Mouse (Mus musculus): Measurements from ENCODE around the gene Asap2. TPM values are rescaled to one million over a fixed set of nuclear protein-coding genes. Genes with fewer than 3 reads are reported as not detected.

Asap2 gene
- polyA plus RNA-seq, 1 experiment from 2014 or later, result 13.3 TPM

DNA sequence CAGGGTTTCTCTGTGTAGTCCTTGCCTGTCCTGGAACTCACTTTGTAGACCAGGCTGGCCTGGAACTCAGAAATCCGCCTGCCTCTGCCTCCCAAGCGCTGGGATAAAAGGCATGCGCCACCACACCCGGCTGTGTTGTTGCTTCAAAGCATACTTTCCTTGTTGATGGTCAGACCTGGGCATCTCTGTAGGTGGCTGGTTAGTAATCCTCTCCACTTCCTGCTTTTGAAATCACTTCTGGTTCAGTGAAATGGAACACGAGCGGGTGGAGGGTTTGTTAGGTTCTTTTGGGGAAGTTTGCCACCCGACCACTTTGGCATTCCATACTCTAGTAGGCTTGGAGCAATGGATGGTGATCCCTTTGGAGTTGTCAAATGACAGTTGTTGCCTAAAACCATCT lies 243.5 kb downstream of the Asap2 start:
- no peak for DNase-seq (ENCODE audit: extremely low spot score, low spot score)
- H3K4me1 ChIP-seq, result peaks cover 3% of the 10 kb centered on the region; the same call in 1 of the 2 replicates
- H3K4me3 ChIP-seq, result no peak overlapping the region
- WGBS, result 88% methylated on average over 7 of the region's 7 CpGs
- H3K9me3 ChIP-seq, result no peaks in the 10 kb centered on the region
- peaks cover 98% of the 10 kb centered on the region for H3K36me3 ChIP-seq (replicated peaks)
- H3K27ac ChIP-seq, result no peak overlapping the region
- H3K27me3 ChIP-seq (ENCODE audit: poor library complexity, severe bottlenecking), result no peaks in the 10 kb centered on the region

GRCm38 (mm10) chr12:21234560-21234959 lies 244.3 kb downstream of the Asap2 start:
- H3K36me3 ChIP-seq (replicated peaks), result peaks cover 100% of the 10 kb centered on the region
- peaks cover 2% of the 10 kb centered on the region; the same call in 1 of the 2 replicates for H3K4me1 ChIP-seq
- WGBS, result 92% methylated on average over 2 of the region's 2 CpGs
- no peaks in the 10 kb centered on the region for H3K27me3 ChIP-seq (ENCODE audit: poor library complexity, severe bottlenecking)
- no peak for DNase-seq (ENCODE audit: extremely low spot score, low spot score)
- no peaks in the 10 kb centered on the region for H3K9me3 ChIP-seq
- no peak overlapping the region for H3K4me3 ChIP-seq
- no peak overlapping the region for H3K27ac ChIP-seq

- no peaks in the 10 kb centered on the region for H3K27me3 ChIP-seq (ENCODE audit: poor library complexity, severe bottlenecking)
- peaks cover 93% of the 10 kb centered on the region for H3K36me3 ChIP-seq (replicated peaks)
- no peak overlapping the region for H3K4me3 ChIP-seq
- DNase-seq (ENCODE audit: extremely low spot score, low spot score), result no peak
- no peaks in the 10 kb centered on the region for H3K9me3 ChIP-seq
- 89% methylated on average over 3 of the region's 3 CpGs for WGBS
- H3K27ac ChIP-seq, result no peak overlapping the region
- no peaks in the 10 kb centered on the region for H3K4me1 ChIP-seq
These were observed 251.7 kb downstream of the Asap2 start for GRCm38 (mm10) chr12:21241965-21242364.

- WGBS, result 95% methylated on average over 11 of the region's 11 CpGs
- H3K4me3 ChIP-seq, result no peak overlapping the region
- H3K36me3 ChIP-seq (replicated peaks), result peaks cover 93% of the 10 kb centered on the region
- H3K27ac ChIP-seq, result no peak overlapping the region
- no peaks in the 10 kb centered on the region for H3K9me3 ChIP-seq
- H3K27me3 ChIP-seq (ENCODE audit: poor library complexity, severe bottlenecking), result no peaks in the 10 kb centered on the region
- H3K4me1 ChIP-seq, result no peaks in the 10 kb centered on the region
- no peak for DNase-seq (ENCODE audit: extremely low spot score, low spot score)
These were observed 254.2 kb downstream of the Asap2 start for GRCm38 (mm10) chr12:21244375-21244960.

DNA sequence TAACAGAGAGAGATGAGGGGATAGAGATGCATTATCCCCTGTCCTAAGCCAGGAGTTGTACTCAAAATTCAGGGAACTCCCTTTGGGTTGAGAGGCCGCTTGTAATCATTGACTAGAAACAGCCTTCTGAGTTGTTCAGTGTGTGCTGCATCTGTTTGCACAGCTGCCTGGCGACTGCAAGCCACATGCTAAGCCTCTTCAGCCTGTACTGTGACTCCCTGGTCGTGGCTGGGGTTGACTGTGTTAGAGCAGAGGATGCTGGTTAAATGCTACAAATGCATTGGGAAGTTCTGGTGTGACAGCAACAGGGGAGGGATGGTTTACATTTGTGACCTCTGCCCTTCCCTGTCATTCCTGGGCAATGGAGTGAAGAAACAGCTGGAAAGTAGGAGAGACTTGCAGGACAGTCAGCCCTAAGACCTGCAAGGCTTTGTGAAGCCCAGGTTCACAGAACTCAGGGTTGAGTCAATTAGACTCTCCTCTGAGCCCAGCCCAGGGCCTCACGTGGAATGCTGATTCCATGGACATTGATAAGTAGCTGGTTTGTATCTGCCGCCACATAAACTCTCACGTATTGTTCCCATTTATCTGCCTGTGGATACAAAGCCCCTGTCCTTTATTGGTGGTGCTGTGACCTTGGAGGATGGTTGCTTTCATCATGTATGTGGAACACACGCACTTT lies 257.6 kb downstream of the Asap2 start:
- H3K27ac ChIP-seq, result no peak overlapping the region
- DNase-seq (ENCODE audit: extremely low spot score, low spot score), result no peak
- H3K4me3 ChIP-seq, result no peak overlapping the region
- no peaks in the 10 kb centered on the region for H3K4me1 ChIP-seq
- WGBS, result 81% methylated on average over 7 of the region's 7 CpGs
- no peaks in the 10 kb centered on the region for H3K9me3 ChIP-seq
- H3K27me3 ChIP-seq (ENCODE audit: poor library complexity, severe bottlenecking), result no peaks in the 10 kb centered on the region
- H3K36me3 ChIP-seq (replicated peaks), result peaks cover 98% of the 10 kb centered on the region

GRCm38 (mm10) chr12:21260494-21261256 lies 270.4 kb downstream of the Asap2 start:
- H3K36me3 ChIP-seq (replicated peaks), result peaks cover 98% of the 10 kb centered on the region
- no peak overlapping the region for H3K27ac ChIP-seq
- DNase-seq (ENCODE audit: extremely low spot score, low spot score), result no peak
- H3K9me3 ChIP-seq, result no peaks in the 10 kb centered on the region
- H3K4me3 ChIP-seq, result no peak overlapping the region
- no peaks in the 10 kb centered on the region for H3K4me1 ChIP-seq
- 93% methylated on average over 6 of the region's 6 CpGs for WGBS
- H3K27me3 ChIP-seq (ENCODE audit: poor library complexity, severe bottlenecking), result no peaks in the 10 kb centered on the region

DNA sequence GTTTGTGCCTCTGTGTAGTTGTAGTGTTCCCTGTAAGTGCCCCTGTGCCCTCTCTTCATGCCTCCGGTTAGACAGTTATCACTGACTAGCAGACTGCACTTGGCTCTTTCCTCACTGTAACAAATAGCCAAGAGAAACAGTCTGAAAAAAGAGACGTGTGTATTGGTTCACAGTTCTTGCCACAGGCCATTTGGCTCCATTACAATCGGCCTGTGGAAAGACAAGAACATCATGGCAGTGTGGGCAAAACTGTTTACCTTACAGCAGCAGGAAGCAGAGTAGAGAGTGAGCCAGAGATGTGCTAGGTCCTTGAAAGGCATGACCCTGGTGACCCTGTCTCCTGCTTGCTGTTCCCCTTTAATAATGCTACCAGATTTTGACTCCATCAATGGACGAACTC lies 271.3 kb downstream of the Asap2 start:
- DNase-seq (ENCODE audit: extremely low spot score, low spot score), result no peak
- Histone ChIP-seq H3K4me1 (no peaks in the 10 kb centered on the region), H3K27ac (no peak overlapping the region), H3K9me3 (no peaks in the 10 kb centered on the region), H3K27me3 (ENCODE audit: poor library complexity, severe bottlenecking) (no peaks in the 10 kb centered on the region), H3K4me3 (no peak overlapping the region), H3K36me3 (replicated peaks) (peaks cover 98% of the 10 kb centered on the region)
- WGBS, result 87% methylated on average over 4 of the region's 4 CpGs

DNA sequence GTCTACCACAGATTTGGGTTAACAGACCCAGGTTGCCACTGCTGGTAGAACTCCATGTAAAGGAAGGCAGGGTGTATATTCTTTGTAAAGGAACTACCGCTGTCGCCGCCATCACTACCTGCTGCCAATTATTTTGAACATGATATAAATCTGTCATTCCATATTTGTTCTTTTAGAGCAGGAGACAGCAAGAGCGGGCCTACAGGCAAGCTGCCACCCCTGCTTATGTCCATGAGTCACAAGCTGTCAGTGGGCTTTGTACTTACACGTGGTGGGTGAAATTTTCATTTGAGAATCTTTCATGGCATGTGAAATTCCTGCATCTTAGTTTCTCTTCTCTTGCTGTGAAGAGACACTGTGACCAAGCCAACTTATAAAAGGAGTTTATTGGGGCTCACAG lies 273.0 kb downstream of the Asap2 start:
- WGBS, result 95% methylated on average over 5 of the region's 5 CpGs
- Histone ChIP-seq H3K27ac (no peak overlapping the region), H3K4me1 (no peaks in the 10 kb centered on the region), H3K9me3 (no peaks in the 10 kb centered on the region), H3K36me3 (replicated peaks) (peaks cover 98% of the 10 kb centered on the region), H3K27me3 (ENCODE audit: poor library complexity, severe bottlenecking) (no peaks in the 10 kb centered on the region), H3K4me3 (no peak overlapping the region)
- DNase-seq (ENCODE audit: extremely low spot score, low spot score), result no peak

- no peaks in the 10 kb centered on the region for H3K4me1 ChIP-seq
- no peak overlapping the region for H3K27ac ChIP-seq
- H3K4me3 ChIP-seq, result no peak overlapping the region
- no peaks in the 10 kb centered on the region for H3K27me3 ChIP-seq (ENCODE audit: poor library complexity, severe bottlenecking)
- H3K9me3 ChIP-seq, result no peaks in the 10 kb centered on the region
- 86% methylated on average over 5 of the region's 5 CpGs for WGBS
- peaks cover 99% of the 10 kb centered on the region for H3K36me3 ChIP-seq (replicated peaks)
- no peak for DNase-seq (ENCODE audit: extremely low spot score, low spot score)
These were observed 274.0 kb downstream of the Asap2 start for GRCm38 (mm10) chr12:21264241-21264640.

DNA sequence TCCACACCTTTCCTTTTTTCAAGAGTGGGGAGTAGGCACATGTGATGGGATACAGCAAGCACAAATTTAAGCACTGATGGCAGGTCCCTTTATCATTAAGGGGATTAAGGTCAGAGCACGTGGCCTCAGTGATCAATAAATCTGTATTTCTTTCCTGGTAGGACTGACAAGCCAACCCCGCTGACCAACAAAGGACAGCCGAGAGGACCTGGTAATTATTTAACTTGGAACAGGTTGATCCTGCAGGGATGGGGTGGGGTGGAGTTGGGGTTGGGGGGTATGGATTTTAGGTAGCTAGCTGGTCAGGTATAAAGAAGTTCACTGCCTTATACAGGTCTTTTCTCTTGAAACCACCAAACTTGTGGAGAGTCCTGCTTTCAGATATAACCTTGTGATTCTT lies 274.7 kb downstream of the Asap2 start:
- DNase-seq (ENCODE audit: extremely low spot score, low spot score), result no peak
- H3K36me3 ChIP-seq (replicated peaks), result peaks cover 99% of the 10 kb centered on the region
- H3K4me1 ChIP-seq, result no peaks in the 10 kb centered on the region
- no peaks in the 10 kb centered on the region for H3K9me3 ChIP-seq
- H3K27me3 ChIP-seq (ENCODE audit: poor library complexity, severe bottlenecking), result no peaks in the 10 kb centered on the region
- no peak overlapping the region for H3K27ac ChIP-seq
- 89% methylated on average over 3 of the region's 3 CpGs for WGBS
- no peak overlapping the region for H3K4me3 ChIP-seq

- no peaks in the 10 kb centered on the region for H3K4me1 ChIP-seq
- no peak overlapping the region for H3K27ac ChIP-seq
- peaks cover 99% of the 10 kb centered on the region for H3K36me3 ChIP-seq (replicated peaks)
- no peaks in the 10 kb centered on the region for H3K27me3 ChIP-seq (ENCODE audit: poor library complexity, severe bottlenecking)
- no peak for DNase-seq (ENCODE audit: extremely low spot score, low spot score)
- no peak overlapping the region for H3K4me3 ChIP-seq
- WGBS, result 91% methylated on average over 4 of the region's 4 CpGs
- no peaks in the 10 kb centered on the region for H3K9me3 ChIP-seq
These were observed 275.2 kb downstream of the Asap2 start for GRCm38 (mm10) chr12:21265501-21265900.

GRCm38 (mm10) chr12:21265946-21266783 lies 275.9 kb downstream of the Asap2 start:
- Histone ChIP-seq H3K36me3 (replicated peaks) (peaks cover 100% of the 10 kb centered on the region), H3K4me3 (no peak overlapping the region), H3K27me3 (ENCODE audit: poor library complexity, severe bottlenecking) (no peaks in the 10 kb centered on the region), H3K9me3 (no peaks in the 10 kb centered on the region), H3K27ac (no peak overlapping the region), H3K4me1 (no peaks in the 10 kb centered on the region)
- WGBS, result 78% methylated on average over 14 of the region's 14 CpGs
- DNase-seq (ENCODE audit: extremely low spot score, low spot score), result peak; percentile 30
